Mouse (Mus musculus): ENCODE results near the gene Tead1. TPM values are rescaled to one million over a fixed set of nuclear protein-coding genes. Genes with fewer than 3 reads are reported as not detected.

The Tead1 gene
- polyA plus RNA-seq, 1 experiment from 2014 or later = 1.7 TPM

- no peak overlapping the region for H3K27ac ChIP-seq
Observed at GRCm38 (mm10) chr7:112739174-112739573, 60.1 kb downstream of the Tead1 start.

GRCm38 (mm10) chr7:112741790-112742189 is 62.7 kb downstream of the Tead1 start:
- no peak overlapping the region for H3K4me2 ChIP-seq
- no peak overlapping the region for H3K4me3 ChIP-seq (replicated peaks)
- no peak overlapping the region for H3K27ac ChIP-seq
- no peaks in the 10 kb centered on the region for H3K9me3 ChIP-seq (replicated peaks)
- H3K27me3 ChIP-seq = peaks cover 8% of the 10 kb centered on the region; the same call in 1 of the 2 replicates
- H3K9ac ChIP-seq = no peak overlapping the region
- ATAC-seq (ENCODE audit: low read depth) = no peak
- no peaks in the 10 kb centered on the region for H3K36me3 ChIP-seq
- DNase-seq = no peak
- 60% methylated on average over 12 of the region's 12 CpGs for WGBS (ENCODE audit: insufficient replicate concordance)
- peaks cover 9% of the 10 kb centered on the region; the same call in 1 of the 2 replicates for H3K4me1 ChIP-seq (replicated peaks)

More at GRCm38 (mm10) chr7:112739174-112739573, 60.1 kb downstream of the Tead1 start:
- 51% methylated on average over 6 of the region's 6 CpGs for WGBS (ENCODE audit: insufficient replicate concordance)
- Histone ChIP-seq H3K27me3 (peaks cover 8% of the 10 kb centered on the region; the same call in 1 of the 2 replicates), H3K9ac (no peak overlapping the region), H3K4me1 (replicated peaks) (peaks cover 9% of the 10 kb centered on the region; the same call in 1 of the 2 replicates), H3K4me2 (no peak overlapping the region), H3K36me3 (no peaks in the 10 kb centered on the region), H3K4me3 (replicated peaks) (no peak overlapping the region), H3K9me3 (replicated peaks) (no peaks in the 10 kb centered on the region)
- DNase-seq (no peak), ATAC-seq (ENCODE audit: low read depth) (no peak)

GRCm38 (mm10) chr7:112743063-112743462 is 63.9 kb downstream of the Tead1 start:
- H3K27me3 ChIP-seq = peaks cover 8% of the 10 kb centered on the region; the same call in 1 of the 2 replicates
- H3K36me3 ChIP-seq = no peaks in the 10 kb centered on the region
- WGBS (ENCODE audit: insufficient replicate concordance) = 38% methylated on average over 7 of the region's 7 CpGs
- H3K27ac ChIP-seq = no peak overlapping the region
- peaks cover 9% of the 10 kb centered on the region; the same call in 1 of the 2 replicates for H3K4me1 ChIP-seq (replicated peaks)
- no peak for ATAC-seq (ENCODE audit: low read depth)
- no peak overlapping the region for H3K4me2 ChIP-seq
- H3K9me3 ChIP-seq (replicated peaks) = no peaks in the 10 kb centered on the region
- no peak for DNase-seq
- H3K9ac ChIP-seq = no peak overlapping the region
- no peak overlapping the region for H3K4me3 ChIP-seq (replicated peaks)

GRCm38 (mm10) chr7:112743621-112744395 is 64.7 kb downstream of the Tead1 start:
- no peak overlapping the region for H3K9ac ChIP-seq
- no peak overlapping the region for H3K4me3 ChIP-seq (replicated peaks)
- ATAC-seq (ENCODE audit: low read depth) = no peak

GRCm38 (mm10) chr7:112747187-112747586 is 68.1 kb downstream of the Tead1 start:
- 70% methylated on average over 3 of the region's 3 CpGs for WGBS (ENCODE audit: insufficient replicate concordance)
- peaks cover 9% of the 10 kb centered on the region; the same call in 1 of the 2 replicates for H3K4me1 ChIP-seq (replicated peaks)
- H3K4me3 ChIP-seq (replicated peaks) = no peak overlapping the region
- no peak overlapping the region for H3K4me2 ChIP-seq
- no peak overlapping the region for H3K27ac ChIP-seq
- H3K27me3 ChIP-seq = peaks cover 8% of the 10 kb centered on the region; the same call in 1 of the 2 replicates
- H3K9ac ChIP-seq = no peak overlapping the region
- ATAC-seq (ENCODE audit: low read depth) = no peak
- H3K9me3 ChIP-seq (replicated peaks) = no peaks in the 10 kb centered on the region
- no peak for DNase-seq
- no peaks in the 10 kb centered on the region for H3K36me3 ChIP-seq

More at GRCm38 (mm10) chr7:112743621-112744395, 64.7 kb downstream of the Tead1 start:
- peak overlapping the region; percentile 28 for H3K4me2 ChIP-seq
- no peaks in the 10 kb centered on the region for H3K36me3 ChIP-seq
- peaks cover 9% of the 10 kb centered on the region; the same call in 1 of the 2 replicates for H3K4me1 ChIP-seq (replicated peaks)
- no peak overlapping the region for H3K27ac ChIP-seq
- no peaks in the 10 kb centered on the region for H3K9me3 ChIP-seq (replicated peaks)
- 13% methylated on average over 11 of the region's 11 CpGs for WGBS (ENCODE audit: insufficient replicate concordance)
- H3K27me3 ChIP-seq = peaks cover 8% of the 10 kb centered on the region; the same call in 1 of the 2 replicates
- no peak for DNase-seq

GRCm38 (mm10) chr7:112747836-112748235 is 68.7 kb downstream of the Tead1 start:
- DNase-seq (no peak), ATAC-seq (ENCODE audit: low read depth) (no peak)
- H3K9ac ChIP-seq = no peak overlapping the region
- peaks cover 8% of the 10 kb centered on the region; the same call in 1 of the 2 replicates for H3K4me1 ChIP-seq (replicated peaks)
- WGBS (ENCODE audit: insufficient replicate concordance) = 70% methylated on average over 3 of the region's 3 CpGs
- H3K4me2 ChIP-seq = no peak overlapping the region
- H3K36me3 ChIP-seq = no peaks in the 10 kb centered on the region
- H3K27me3 ChIP-seq = peaks cover 8% of the 10 kb centered on the region; the same call in 1 of the 2 replicates
- H3K4me3 ChIP-seq (replicated peaks) = no peak overlapping the region
- no peak overlapping the region for H3K27ac ChIP-seq
- H3K9me3 ChIP-seq (replicated peaks) = no peaks in the 10 kb centered on the region

GRCm38 (mm10) chr7:112748327-112748726 is 69.2 kb downstream of the Tead1 start:
- Histone ChIP-seq H3K27ac (no peak overlapping the region), H3K9me3 (replicated peaks) (no peaks in the 10 kb centered on the region), H3K4me2 (no peak overlapping the region), H3K4me3 (replicated peaks) (no peak overlapping the region), H3K27me3 (peaks cover 8% of the 10 kb centered on the region; the same call in 1 of the 2 replicates), H3K4me1 (replicated peaks) (peaks cover 5% of the 10 kb centered on the region; the same call in 1 of the 2 replicates), H3K36me3 (no peaks in the 10 kb centered on the region), H3K9ac (no peak overlapping the region)
- no peak for DNase-seq
- no peak for ATAC-seq (ENCODE audit: low read depth)
- WGBS (ENCODE audit: insufficient replicate concordance) = 68% methylated on average over 4 of the region's 4 CpGs

- Histone ChIP-seq H3K4me1 (replicated peaks) (no peaks in the 10 kb centered on the region), H3K27me3 (no peaks in the 10 kb centered on the region), H3K4me3 (replicated peaks) (no peak overlapping the region), H3K36me3 (no peaks in the 10 kb centered on the region), H3K27ac (no peak overlapping the region), H3K9me3 (replicated peaks) (no peaks in the 10 kb centered on the region), H3K9ac (no peak overlapping the region), H3K4me2 (no peak overlapping the region)
- ATAC-seq (ENCODE audit: low read depth) (no peak), DNase-seq (no peak)
- WGBS (ENCODE audit: insufficient replicate concordance) = 75% methylated on average over 9 of the region's 9 CpGs
Observed at GRCm38 (mm10) chr7:112750101-112750500, 71.0 kb downstream of the Tead1 start.

GRCm38 (mm10) chr7:112752311-112752710 is 73.2 kb downstream of the Tead1 start:
- Histone ChIP-seq H3K4me3 (replicated peaks) (no peak overlapping the region), H3K4me2 (no peak overlapping the region), H3K4me1 (replicated peaks) (no peaks in the 10 kb centered on the region), H3K36me3 (no peaks in the 10 kb centered on the region), H3K9ac (no peak overlapping the region), H3K9me3 (replicated peaks) (no peaks in the 10 kb centered on the region), H3K27ac (no peak overlapping the region), H3K27me3 (no peaks in the 10 kb centered on the region)
- ATAC-seq (ENCODE audit: low read depth) = no peak
- DNase-seq = no peak
- WGBS (ENCODE audit: insufficient replicate concordance) = 72% methylated on average over 6 of the region's 6 CpGs

- no peak overlapping the region for H3K4me2 ChIP-seq
- H3K27ac ChIP-seq = no peak overlapping the region
- H3K9me3 ChIP-seq (replicated peaks) = no peaks in the 10 kb centered on the region
- no peaks in the 10 kb centered on the region for H3K4me1 ChIP-seq (replicated peaks)
- H3K27me3 ChIP-seq = no peaks in the 10 kb centered on the region
- H3K36me3 ChIP-seq = no peaks in the 10 kb centered on the region
- DNase-seq = no peak
- WGBS (ENCODE audit: insufficient replicate concordance) = 53% methylated on average over 6 of the region's 6 CpGs
- no peak overlapping the region for H3K9ac ChIP-seq
- H3K4me3 ChIP-seq (replicated peaks) = no peak overlapping the region
- no peak for ATAC-seq (ENCODE audit: low read depth)
Observed at GRCm38 (mm10) chr7:112753314-112753713, 74.2 kb downstream of the Tead1 start.

- ATAC-seq (ENCODE audit: low read depth) = no peak
- whole genome bisulfite sequencing (ENCODE audit: insufficient replicate concordance) = 66% methylated on average over 23 of the region's 23 CpGs
- H3K4me3 ChIP-seq (replicated peaks) = no peak overlapping the region
Observed at GRCm38 (mm10) chr7:112759359-112759975, 80.3 kb downstream of the Tead1 start.

More at GRCm38 (mm10) chr7:112759359-112759975, 80.3 kb downstream of the Tead1 start:
- no peaks in the 10 kb centered on the region for H3K27me3 ChIP-seq
- H3K36me3 ChIP-seq = no peaks in the 10 kb centered on the region
- no peak overlapping the region for H3K4me2 ChIP-seq
- H3K27ac ChIP-seq = no peak overlapping the region
- no peak for DNase-seq
- no peaks in the 10 kb centered on the region for H3K4me1 ChIP-seq (replicated peaks)
- H3K9me3 ChIP-seq (replicated peaks) = no peaks in the 10 kb centered on the region
- H3K9ac ChIP-seq = no peak overlapping the region

All from liver, embryonic 13.5 days (tissue).